Mouse (Mus musculus) hindbrain, postnatal 0 days (tissue): ENCODE results near the gene Cnbd2. TPM values are rescaled to one million over a fixed set of nuclear protein-coding genes. Genes with fewer than 3 reads are reported as not detected.

ENCODE experiments used
- ATAC-seq: fragments of 200-750 bp; cut with Nextera tagmentation; 2 replicates; pipeline ENCODE4 v1.8.0; 2017; ENCODE audit warnings: mild to moderate bottlenecking, moderate TSS enrichment, moderate library complexity
- DNase-seq: peaks from one replicate; pipeline ENCODE4 v3.0.0-alpha.2; 2015; ENCODE audit warnings: low spot score
- H3K27ac ChIP-seq: fragments of 300-500 bp; sonication (generic); 2 replicates; pipeline ENCODE4 v1.5.1; 2014; ENCODE audit warnings: mild to moderate bottlenecking
- H3K27me3 ChIP-seq: fragments of 300-500 bp; sonication (generic); 2 replicates; pipeline ENCODE4 v1.6.1; 2014; ENCODE audit warnings: low read length, mixed read lengths; ENCODE audit not compliant: insufficient read depth
- H3K36me3 ChIP-seq: fragments of 300-500 bp; sonication (generic); 2 replicates; pipeline ENCODE4 v1.6.1; 2014; ENCODE audit warnings: low read length, mixed read lengths; ENCODE audit not compliant: insufficient read depth
- H3K4me1 ChIP-seq: fragments of 300-500 bp; sonication (generic); 2 replicates; pipeline ENCODE4 v1.6.1; 2014; ENCODE audit warnings: antibody characterized with exemption, low read length, mixed read lengths; ENCODE audit not compliant: insufficient read depth
- H3K4me2 ChIP-seq: fragments of 300-500 bp; sonication (generic); 2 replicates; pipeline ENCODE4 v1.6.1; 2014; ENCODE audit warnings: low read depth, mild to moderate bottlenecking, low read length, moderate library complexity, mixed read lengths
- H3K4me3 ChIP-seq: fragments of 300-500 bp; sonication (generic); 2 replicates; pipeline ENCODE4 v1.5.1; 2014; ENCODE audit warnings: low read length
- H3K9ac ChIP-seq: fragments of 300-500 bp; sonication (generic); replicated peaks from 2 replicates; pipeline ENCODE4 v1.6.1; 2014; ENCODE audit warnings: mild to moderate bottlenecking, low read length, moderate library complexity, mixed read lengths
- H3K9me3 ChIP-seq: fragments of 300-500 bp; sonication (generic); 2 replicates; pipeline ENCODE4 v1.6.1; 2016; ENCODE audit warnings: low read length, mixed read lengths
- CTCF ChIP-seq: IDR thresholded peaks from 2 replicates; pipeline ENCODE4 v1.5.1; 2016; ENCODE audit warnings: antibody characterized with exemption, control low read depth, low read depth
- WGBS: fragments of 180-500 bp; shearing (Covaris S2); extraction: QIAGEN DNeasy Blood & Tissue Kit; methylation state at CpG from one replicate; pipeline ENCODE4 v1.1.7; 2014; 5-methylcytosine and 5-hydroxymethylcytosine counted together
- polyA plus RNA-seq: library from polyadenylated mRNA; unstranded; fragments of >200 nt; fragmentation: Nextera tagmentation; extraction: Ambion mirVana; gene quantifications from 2 replicates; pipeline ENCODE4 v1.2.1, GENCODE M21; 2015
- total RNA-seq: library from RNA; depleted of rRNA; stranded (reverse); fragments of >200 nt; gene quantifications from 2 replicates; pipeline ENCODE4 v1.2.3, GENCODE M21; 2014

Cnbd2 gene
- total and polyA plus RNA-seq, 2 experiments from 2014 or later: 1.7 to 7.9 TPM

DNA sequence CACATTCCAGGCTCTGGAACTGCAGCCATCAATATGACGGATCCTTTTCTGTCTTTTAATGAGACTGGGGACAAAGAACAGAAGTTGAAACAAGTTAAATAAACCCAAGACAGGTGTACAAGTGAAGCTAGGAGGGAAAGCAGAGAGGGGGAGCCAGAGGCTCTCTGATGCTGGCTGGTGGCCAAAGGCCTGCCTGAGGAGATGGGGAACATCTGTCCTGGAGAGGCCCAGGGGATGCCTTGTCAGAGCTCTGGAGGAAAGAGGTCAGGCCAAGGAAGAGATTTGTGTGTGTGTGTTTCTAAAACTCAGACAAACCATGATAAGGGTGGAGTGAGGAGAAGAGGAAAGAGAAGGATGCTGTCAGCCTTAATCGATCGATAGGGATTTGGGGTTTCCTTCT is 14.4 kb upstream of the Cnbd2 start:
- no peak for ATAC-seq
- WGBS: 88% methylated on average over 3 of the region's 3 CpGs

DNA sequence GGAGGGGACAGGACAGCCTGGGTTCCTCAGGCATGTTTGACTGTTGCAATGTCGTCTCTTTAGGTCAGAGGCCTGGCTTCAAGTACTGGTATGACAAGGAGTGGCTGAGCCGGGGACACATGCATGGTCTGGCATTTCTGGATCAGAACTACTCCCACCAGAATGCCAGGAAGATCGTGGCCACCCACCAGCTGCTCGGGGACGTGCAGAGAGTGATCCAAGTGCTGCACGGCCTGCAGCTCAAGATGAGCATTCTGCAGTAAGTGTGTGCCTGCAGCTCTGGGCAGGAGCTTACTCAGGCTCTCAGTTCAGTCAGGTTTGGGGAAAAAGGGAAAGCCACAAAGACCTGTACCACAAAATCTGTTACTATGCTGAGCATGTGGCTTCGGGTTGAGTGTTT is 13.6 kb upstream of the Cnbd2 start:
- DNase-seq (no peak), ATAC-seq (no peak)
- no peaks in the 10 kb centered on the region for H3K4me1 ChIP-seq
- H3K9me3 ChIP-seq: no peaks in the 10 kb centered on the region
- no peak overlapping the region for H3K9ac ChIP-seq
- H3K27ac ChIP-seq: no peak overlapping the region
- H3K36me3 ChIP-seq: peaks cover 32% of the 10 kb centered on the region
- no peaks in the 10 kb centered on the region for H3K27me3 ChIP-seq
- 84% methylated on average over 7 of the region's 7 CpGs for WGBS
- no peak overlapping the region for H3K4me3 ChIP-seq
- no peak overlapping the region for H3K4me2 ChIP-seq
- TF ChIP-seq CTCF: no peak

More for the DNA sequence above, 14.4 kb upstream of the Cnbd2 start:
- Histone ChIP-seq H3K9me3 (no peaks in the 10 kb centered on the region), H3K9ac (no peak overlapping the region), H3K27me3 (no peaks in the 10 kb centered on the region), H3K4me1 (no peaks in the 10 kb centered on the region), H3K36me3 (peaks cover 40% of the 10 kb centered on the region), H3K27ac (no peak overlapping the region), H3K4me2 (no peak overlapping the region), H3K4me3 (no peak overlapping the region)
- no peak for DNase-seq
- no peak for TF ChIP-seq CTCF

- DNase-seq: no peak
- no peaks in the 10 kb centered on the region for H3K9me3 ChIP-seq
- H3K4me3 ChIP-seq: no peak overlapping the region
- H3K27ac ChIP-seq: no peak overlapping the region
- H3K27me3 ChIP-seq: no peaks in the 10 kb centered on the region
- ATAC-seq: no peak
- H3K4me1 ChIP-seq: no peaks in the 10 kb centered on the region
- TF ChIP-seq CTCF: no peak
- no peak overlapping the region for H3K4me2 ChIP-seq
- no peak overlapping the region for H3K9ac ChIP-seq
- H3K36me3 ChIP-seq: peaks cover 28% of the 10 kb centered on the region
- WGBS: 90% methylated on average over 4 of the region's 4 CpGs
Measured at GRCm38 (mm10) chr2:156302063-156302462, 10.0 kb upstream of the Cnbd2 start.

- Histone ChIP-seq H3K27ac (no peak overlapping the region), H3K27me3 (no peaks in the 10 kb centered on the region), H3K4me1 (no peaks in the 10 kb centered on the region), H3K9me3 (no peaks in the 10 kb centered on the region), H3K9ac (no peak overlapping the region), H3K4me3 (no peak overlapping the region), H3K36me3 (peaks cover 31% of the 10 kb centered on the region), H3K4me2 (no peak overlapping the region)
- DNase-seq (no peak), ATAC-seq (no peak)
- TF ChIP-seq CTCF: no peak
- WGBS: 92% methylated on average over 4 of the region's 4 CpGs
Measured at GRCm38 (mm10) chr2:156304351-156304750, 7.7 kb upstream of the Cnbd2 start.

GRCm38 (mm10) chr2:156305818-156306217 is 6.3 kb upstream of the Cnbd2 start:
- Histone ChIP-seq H3K27me3 (no peaks in the 10 kb centered on the region), H3K9ac (no peak overlapping the region), H3K4me3 (no peak overlapping the region), H3K9me3 (no peaks in the 10 kb centered on the region), H3K36me3 (peaks cover 27% of the 10 kb centered on the region), H3K27ac (no peak overlapping the region), H3K4me2 (no peak overlapping the region), H3K4me1 (no peaks in the 10 kb centered on the region)
- TF ChIP-seq CTCF: peak; percentile 73
- DNase-seq (peak; percentile 63), ATAC-seq (peak; percentile 69; the same call in 1 of the 2 replicates)
- 86% methylated on average over 2 of the region's 2 CpGs for WGBS

DNA sequence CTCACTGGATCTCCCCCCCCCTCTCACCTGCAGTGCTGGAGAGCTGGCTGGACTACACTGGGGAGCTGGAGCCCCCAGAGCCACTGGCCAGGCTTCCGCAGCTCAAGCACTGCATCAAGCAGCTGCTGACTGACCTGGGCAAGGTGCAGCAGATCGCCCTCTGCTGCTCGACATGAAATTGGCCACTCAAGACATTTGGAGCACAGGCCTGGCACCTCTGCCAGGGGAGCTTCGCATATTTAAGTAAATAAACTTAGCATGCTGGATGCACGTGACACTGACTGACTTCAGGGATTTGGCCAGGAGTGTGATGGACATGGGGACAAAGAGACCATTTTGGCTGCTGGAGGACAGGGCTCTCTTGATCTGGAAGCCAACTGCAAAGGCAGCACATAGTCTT is 4.8 kb upstream of the Cnbd2 start:
- H3K27me3 ChIP-seq: no peaks in the 10 kb centered on the region
- 40% methylated on average over 5 of the region's 5 CpGs for WGBS
- peak; percentile 27; the same call in 1 of the 2 replicates for ATAC-seq
- H3K4me1 ChIP-seq: no peaks in the 10 kb centered on the region
- peaks cover 18% of the 10 kb centered on the region for H3K36me3 ChIP-seq
- TF ChIP-seq CTCF: peak; percentile 59
- no peak overlapping the region for H3K4me3 ChIP-seq
- DNase-seq: peak; percentile 65
- H3K4me2 ChIP-seq: no peak overlapping the region
- H3K9me3 ChIP-seq: no peaks in the 10 kb centered on the region
- H3K27ac ChIP-seq: no peak overlapping the region
- no peak overlapping the region for H3K9ac ChIP-seq

DNA sequence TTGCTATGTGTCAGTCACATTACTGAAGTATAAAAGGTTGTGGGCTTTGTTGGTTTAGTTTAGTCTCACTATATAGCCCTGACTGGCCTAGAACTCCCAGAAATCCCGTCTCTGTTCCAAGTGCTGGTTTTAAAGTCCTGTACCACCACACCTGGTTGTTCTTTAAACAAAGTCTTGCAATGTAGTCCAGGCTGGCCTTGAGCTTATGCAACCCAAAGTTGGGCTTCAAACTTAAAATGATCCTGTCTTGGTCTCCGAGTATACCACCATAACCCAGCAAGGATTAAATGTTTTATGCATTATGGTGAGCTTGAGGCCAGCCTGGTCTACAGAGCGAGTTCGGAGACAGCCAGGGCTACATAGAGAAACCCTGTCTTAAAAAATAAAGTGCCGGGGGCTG is 2.2 kb upstream of the Cnbd2 start:
- 96% methylated on average over 5 of the region's 5 CpGs for WGBS
- TF ChIP-seq CTCF: no peak
- H3K4me3 ChIP-seq: no peak overlapping the region
- no peaks in the 10 kb centered on the region for H3K4me1 ChIP-seq
- no peak overlapping the region for H3K9ac ChIP-seq
- H3K9me3 ChIP-seq: no peaks in the 10 kb centered on the region
- ATAC-seq (no peak), DNase-seq (no peak)
- no peak overlapping the region for H3K27ac ChIP-seq
- H3K36me3 ChIP-seq: peaks cover 7% of the 10 kb centered on the region
- no peak overlapping the region for H3K4me2 ChIP-seq
- no peaks in the 10 kb centered on the region for H3K27me3 ChIP-seq
